Mouse (Mus musculus) left cerebral cortex, postnatal 36 days (tissue): ENCODE data around the gene 4930596D02Rik. TPM values are rescaled to one million over a fixed set of nuclear protein-coding genes. Genes with fewer than 3 reads are reported as not detected.

Experiments used
- DNase-seq, 2 experiments: peaks; one replicate each; pipeline ENCODE4 v3.0.0; 2021 to 2022; ENCODE audit warnings: low spot score in 2 of 2, mixed read lengths in 1 of 2
- intact Hi-C: fragments of 180-260 bp; cut with DNase I; formaldehyde crosslinking; loops from one replicate; pipeline ENCODE4 v1.15.1; 2025
- total RNA-seq, 2 experiments: library from RNA; stranded (reverse); gene quantifications; 2 replicates each; pipeline ENCODE4 v1.2.3; 2021

The 4930596D02Rik gene
- not detected for total RNA-seq

GRCm38 (mm10) chr14:35811878-35812277 is at the start of gene 4930596D02Rik:
Gene 4930596D02Rik, minus strand, starts transcription at chr14:35811978.
- intact Hi-C loops, result no loop called here
- DNase-seq, result no peak

- no peak for DNase-seq
Measured at GRCm38 (mm10) chr14:35853254-35853653, 41.5 kb upstream of the 4930596D02Rik start.

GRCm38 (mm10) chr14:35845271-35845670 is 33.5 kb upstream of the 4930596D02Rik start:
- intact Hi-C loops, result no loop called here

More at GRCm38 (mm10) chr14:35853254-35853653, 41.5 kb upstream of the 4930596D02Rik start:
- intact Hi-C loops, result no loop called here

GRCm38 (mm10) chr14:35842111-35842721 is 30.4 kb upstream of the 4930596D02Rik start:
- DNase-seq, result no peak
- intact Hi-C loops, result no loop called here

More at GRCm38 (mm10) chr14:35845271-35845670, 33.5 kb upstream of the 4930596D02Rik start:
- no peak for DNase-seq

GRCm38 (mm10) chr14:35792656-35793213 is 19.0 kb downstream of the 4930596D02Rik start:
- intact Hi-C loops, result no loop called here
- no peak for DNase-seq

- intact Hi-C loops, result no loop called here
- DNase-seq, result no peak
Measured at GRCm38 (mm10) chr14:35780033-35780432, 31.7 kb downstream of the 4930596D02Rik start.

- DNase-seq, result no peak
- intact Hi-C loops, result no loop called here
Measured at GRCm38 (mm10) chr14:35773306-35773705, 38.5 kb downstream of the 4930596D02Rik start.
